Mouse (Mus musculus): ENCODE data around the gene Zfp563. TPM values are rescaled to one million over a fixed set of nuclear protein-coding genes. Genes with fewer than 3 reads are reported as not detected.

Gene Zfp563
- polyA plus RNA-seq, 1 experiment, result 10.2 TPM

GRCm38 (mm10) chr17:33124546-33124945 is 35.4 kb downstream of the Zfp563 start:
- TF ChIP-seq CTCF (IDR thresholded peaks at IDR 0.05; ENCODE audit: borderline replicate concordance, insufficient read depth, low read depth, low read length), result no peak
- Histone ChIP-seq H3K27ac (ENCODE audit: insufficient read depth, low read length) (no peak overlapping the region), H3K4me1 (ENCODE audit: control insufficient read depth, insufficient read depth, low read length) (no peaks in the 10 kb centered on the region)

GRCm38 (mm10) chr17:33126257-33126656 is 37.1 kb downstream of the Zfp563 start:
- no peaks in the 10 kb centered on the region for H3K4me1 ChIP-seq (ENCODE audit: control insufficient read depth, insufficient read depth, low read length)
- DNase-seq, result no peak
- 62% methylated on average over 2 of the region's 2 CpGs for WGBS
- H3K4me3 ChIP-seq (replicated peaks; ENCODE audit: insufficient read depth, low read depth, low read length), result no peak overlapping the region
- H3K27ac ChIP-seq (ENCODE audit: insufficient read depth, low read length), result no peak overlapping the region
- TF ChIP-seq CTCF (IDR thresholded peaks at IDR 0.05; ENCODE audit: borderline replicate concordance, insufficient read depth, low read depth, low read length), result no peak
- no peaks in the 10 kb centered on the region for H3K27me3 ChIP-seq (ENCODE audit: control insufficient read depth, insufficient read depth, low read length)

More at GRCm38 (mm10) chr17:33124546-33124945, 35.4 kb downstream of the Zfp563 start:
- no peak overlapping the region for H3K4me3 ChIP-seq (replicated peaks; ENCODE audit: insufficient read depth, low read depth, low read length)
- H3K27me3 ChIP-seq (ENCODE audit: control insufficient read depth, insufficient read depth, low read length), result no peaks in the 10 kb centered on the region
- no peak for DNase-seq

- DNase-seq, result no peak
- H3K27ac ChIP-seq (ENCODE audit: insufficient read depth, low read length), result no peak within 1 kb of the TSS
- H3K4me3 ChIP-seq (replicated peaks; ENCODE audit: insufficient read depth, low read depth, low read length), result no peak within 1 kb of the TSS
- TF ChIP-seq CTCF (IDR thresholded peaks at IDR 0.05; ENCODE audit: borderline replicate concordance, insufficient read depth, low read depth, low read length), result no peak
- TF ChIP-seq POLR2A (IDR thresholded peaks at IDR 0.05; ENCODE audit: borderline replicate concordance, insufficient read depth, low read length), result no peak
- no peaks in the 10 kb centered on the region for H3K27me3 ChIP-seq (ENCODE audit: control insufficient read depth, insufficient read depth, low read length)
- WGBS, result 75% methylated on average over 18 of the region's 18 CpGs
- no peaks in the 10 kb centered on the region for H3K4me1 ChIP-seq (ENCODE audit: control insufficient read depth, insufficient read depth, low read length)
Observed at GRCm38 (mm10) chr17:33139261-33139820, 50.2 kb downstream of the Zfp563 start, which contains the start of gene Morc2b. TSS of gene Morc2b (minus strand) at chr17:33139683.

Other genes starting within 250 kb of the Zfp563 start
- 6.3 and 6.8 TPM in 2 replicates for gene Zfp870, start 197.7 kb upstream of the Zfp563 start, polyA plus RNA-seq (2012; rRNA removed)
- gene Cyp4f14, start 172.0 kb upstream of the Zfp563 start, polyA plus RNA-seq (2012; rRNA removed), result 10.8 and 13.0 TPM in 2 replicates
- 47.2 and 49.5 TPM in 2 replicates for gene Cyp4f13, start 141.9 kb upstream of the Zfp563 start, polyA plus RNA-seq (2012; rRNA removed)
- 4.6 and 4.9 TPM in 2 replicates for gene Zfp472, start 123.5 kb upstream of the Zfp563 start, polyA plus RNA-seq (2012; rRNA removed)
- 12.3 and 13.3 TPM in 2 replicates for gene Zfp952, start 96.2 kb upstream of the Zfp563 start, polyA plus RNA-seq (2012; rRNA removed)
- 10.7 and 12.2 TPM in 2 replicates for gene Zfp763, start 55.9 kb upstream of the Zfp563 start, polyA plus RNA-seq (2012; rRNA removed)
- gene 4921501E09Rik, start 21.3 kb upstream of the Zfp563 start, polyA plus RNA-seq (2012; rRNA removed), result not detected in 2 replicates
- gene Morc2b, start 50.4 kb downstream of the Zfp563 start, polyA plus RNA-seq (2012; rRNA removed), result 4.5 and 5.1 TPM in 2 replicates
- gene Olfr55, start 79.1 kb downstream of the Zfp563 start, polyA plus RNA-seq (2012; rRNA removed), result 0.03 and 0.05 TPM in 2 replicates
- not detected in 2 replicates for gene Olfr239, start 102.0 kb downstream of the Zfp563 start, polyA plus RNA-seq (2012; rRNA removed)
- 3.1 and 3.3 TPM in 2 replicates for gene Olfr1564, start 132.4 kb downstream of the Zfp563 start, polyA plus RNA-seq (2012; rRNA removed)
- gene Zfp955a, start 165.8 kb downstream of the Zfp563 start, polyA plus RNA-seq (2012; rRNA removed), result 5.3 and 6.7 TPM in 2 replicates
- not detected in 2 replicates for gene Olfr63, start 175.4 kb downstream of the Zfp563 start, polyA plus RNA-seq (2012; rRNA removed)
- gene Zfp955b, start 200.2 kb downstream of the Zfp563 start, polyA plus RNA-seq (2012; rRNA removed), result 16.0 and 16.8 TPM in 2 replicates